ENCODE assay signal across 14 mouse cellular contexts in the genomic region with DNA sequence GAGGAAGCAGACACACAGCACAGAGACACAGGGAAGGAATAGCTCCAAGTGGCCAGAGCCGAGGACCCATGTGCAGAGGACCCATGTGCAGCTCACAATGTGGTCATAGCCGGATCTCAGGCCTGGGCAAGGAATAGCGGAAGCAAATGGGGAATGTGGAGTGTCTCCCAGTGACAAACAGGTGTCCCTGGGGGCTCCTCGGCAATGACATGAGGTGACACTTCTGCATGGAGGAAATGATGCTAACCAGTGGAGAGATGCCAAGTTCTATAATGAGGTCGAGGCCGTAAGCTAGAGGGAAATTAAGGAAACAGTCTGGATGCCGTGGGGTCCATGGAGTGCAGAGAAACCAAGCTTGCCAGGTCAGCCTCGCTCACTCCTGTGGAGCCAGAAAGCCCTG. TPM values are rescaled to one million over a fixed set of nuclear protein-coding genes. Genes with fewer than 3 reads are reported as not detected.
DNase-seq lines count a peak whose midpoint lies in the region; TF ChIP-seq lines count a peak whose summit lies in the region.
"Had no signal": no experiment of that assay in that cellular context is flagged by ENCODE, and none has a peak within 500 bp of the region (broad histone marks: within the 10 kb centered on the region; RNA-seq: fewer than 3 reads in every experiment).

No protein-coding gene starts in this region.

- 54% methylated on average over 8 of the region's 8 CpGs for WGBS in macrophage (ENCODE audit: missing documents)

- peak overlapping the region; percentile 80 for H3K27ac ChIP-seq in layer of hippocampus, adult 2 months
- peak overlapping the region; percentile 98 for H3K27ac ChIP-seq in bone marrow macrophage, adult 2 months (ENCODE audit: insufficient read depth, low read depth, low read length)
- peak overlapping the region; percentile 89 for H3K27ac ChIP-seq in macrophage
- H3K27ac ChIP-seq: embryonic facial prominence, embryonic 13.5 days; forebrain, embryonic 12.5 days; heart, embryonic 10.5 days; hindbrain, embryonic 12.5 days had no signal

- H3K4me3 ChIP-seq in layer of hippocampus, adult 2 months: no peak overlapping the region
- H3K4me3 ChIP-seq in bone marrow macrophage, adult 2 months (ENCODE audit: insufficient read depth, low read length): no peak overlapping the region
- no peak overlapping the region for H3K4me3 ChIP-seq in macrophage (ENCODE audit: inconsistent target)
- H3K4me3 ChIP-seq: embryonic facial prominence, embryonic 13.5 days; forebrain, embryonic 12.5 days; heart, embryonic 10.5 days; hindbrain, embryonic 12.5 days had no signal

- H3K79me2 ChIP-seq in macrophage (ENCODE audit: inconsistent target): no peaks in the 10 kb centered on the region; the same call in 1 of the 2 replicates

- no peaks in the 10 kb centered on the region for H3K36me3 ChIP-seq in macrophage (ENCODE audit: inconsistent target)
- H3K36me3 ChIP-seq: forebrain, embryonic 12.5 days; heart, embryonic 10.5 days; hindbrain, embryonic 12.5 days had no signal

- no peak for TF ChIP-seq POLR2A in bone marrow macrophage, adult 2 months (IDR thresholded peaks at IDR 0.05; ENCODE audit: borderline replicate concordance, low read depth, low read length)

- TF ChIP-seq CTCF in layer of hippocampus, adult 2 months (conservative IDR thresholded peaks at IDR 0.05): no peak
- TF ChIP-seq CTCF in bone marrow macrophage, adult 2 months (IDR thresholded peaks at IDR 0.05; ENCODE audit: low read depth, low read length): no peak

- H3K4me1 ChIP-seq in bone marrow macrophage, adult 2 months (ENCODE audit: control insufficient read depth, insufficient read depth, low read length): peaks cover 74% of the 10 kb centered on the region

- no peak for DNase-seq in layer of hippocampus, adult 2 months (ENCODE audit: low spot score in 2 of 2)
- DNase-seq in layer of hippocampus, postnatal 25 days (ENCODE audit: extremely low spot score in 1 of 2, low spot score in 1 of 2): no peak
- DNase-seq in 416B (ENCODE audit: low read depth): peak; percentile 61
- no peak for DNase-seq in cerebellum, postnatal 25 days
- no peak for DNase-seq in testis, postnatal 10 days (ENCODE audit: low spot score)

RNA-seq across cellular contexts. Expression of gene Stum, which starts 54.4 kb away (rescaled TPM):
- total RNA-seq in layer of hippocampus, adult 2 months (2021): 100 to 1,000 TPM; 298 to 309 TPM
- 100 to 1,000 TPM; 309 to 310 TPM for total RNA-seq in layer of hippocampus, postnatal 25 days (2021)
- not detected in 2 replicates for polyA plus RNA-seq in bone marrow macrophage, adult 2 months (2012; ENCODE audit: insufficient read depth, insufficient read length, missing spikeins)
- total RNA-seq in macrophage (2018; cell fraction: chromatin; rRNA removed): 1 to 10 TPM in 1 of 26 experiments, under 1 TPM in 6, not detected in 19; 0.12 to 1.3 (median 0.18) TPM
- total RNA-seq in macrophage (2018; cell fraction: cytosol; rRNA removed): under 1 TPM in 15 of 26 experiments, not detected in 11; 0.04 to 0.29 (median 0.10) TPM
- 1 to 10 TPM in 1 of 26 experiments, under 1 TPM in 9, not detected in 16; 0.05 to 1.1 (median 0.22) TPM for total RNA-seq in macrophage (2018; cell fraction: nucleus; rRNA removed)
- polyA plus RNA-seq in macrophage (2018): 0.05 to 0.09 TPM in 2 of 3 replicates, not detected in the other
- polyA plus RNA-seq: activated CD4-positive, CD25-positive, alpha-beta regulatory T cell, adult 4 months; inflammation-experienced regulatory T-cells, adult 6 months; Patski had no signal
